Mouse (Mus musculus) myocyte (in vitro differentiated cells): Measurements from ENCODE around the gene Procr. TPM values are rescaled to one million over a fixed set of nuclear protein-coding genes. Genes with fewer than 3 reads are reported as not detected.

ENCODE experiments used
- H3K27me3 ChIP-seq: one replicate; pipeline ENCODE4 v1.6.1; 2011; ENCODE audit not compliant: control insufficient read depth, insufficient read depth, insufficient read length
- H3K36me3 ChIP-seq: one replicate; pipeline ENCODE4 v1.6.1; 2011; ENCODE audit not compliant: control insufficient read depth, insufficient read depth
- H3K4me2 ChIP-seq: one replicate; pipeline ENCODE4 v1.6.1; 2011; ENCODE audit warnings: low read depth, control low read depth
- H3K4me3 ChIP-seq: one replicate; pipeline ENCODE4 v1.5.1; 2011; ENCODE audit warnings: mild to moderate bottlenecking, control low read depth, moderate library complexity
- H3K79me2 ChIP-seq: one replicate; pipeline ENCODE4 v1.6.1; 2011; ENCODE audit not compliant: control insufficient read depth, insufficient read depth
- H3ac ChIP-seq: one replicate; pipeline ENCODE4 v1.6.1; 2011; ENCODE audit not compliant: control insufficient read depth, insufficient read length
- CEBPB ChIP-seq: IDR thresholded peaks from 2 replicates; pipeline ENCODE4 v1.6.1; 2011; ENCODE audit warnings: mild to moderate bottlenecking, moderate library complexity; ENCODE audit not compliant: poor library complexity, insufficient read depth, severe bottlenecking
- E2F4 ChIP-seq: IDR thresholded peaks from one replicate; pipeline ENCODE4 v1.6.1; 2011; ENCODE audit warnings: mild to moderate bottlenecking, control low read depth, moderate library complexity; ENCODE audit not compliant: insufficient read depth
- MAX ChIP-seq: IDR thresholded peaks from one replicate; pipeline ENCODE4 v1.6.1; 2011; ENCODE audit warnings: low read depth, mild to moderate bottlenecking, control low read depth
- MYOD1 ChIP-seq, 3 experiments: IDR thresholded peaks; one replicate each; pipeline ENCODE4 v1.6.1; 2011; ENCODE audit warnings: control low read depth in 2 of 3, low read depth in 2 of 3, mild to moderate bottlenecking in 2 of 3, moderate library complexity in 1 of 3; ENCODE audit not compliant: insufficient read length in 2 of 3, control insufficient read depth in 1 of 3
- MYOG ChIP-seq, 3 experiments: IDR thresholded peaks; one replicate each; pipeline ENCODE4 v1.6.1; 2011; ENCODE audit warnings: control low read depth in 2 of 3, low read depth in 2 of 3, mild to moderate bottlenecking in 2 of 3; ENCODE audit not compliant: insufficient read length in 2 of 3, control insufficient read depth in 1 of 3, insufficient read depth in 1 of 3
- POLR2A ChIP-seq: IDR thresholded peaks from one replicate; pipeline ENCODE4 v1.6.1; 2011; ENCODE audit warnings: low read depth, mild to moderate bottlenecking, control low read depth, moderate library complexity; ENCODE audit not compliant: insufficient read length
- POLR2AphosphoS2 ChIP-seq: IDR thresholded peaks from one replicate; pipeline ENCODE4 v1.6.1; 2011; ENCODE audit warnings: low read depth, control low read depth; ENCODE audit not compliant: insufficient read length
- REST ChIP-seq: IDR thresholded peaks from one replicate; pipeline ENCODE4 v1.6.1; 2011; ENCODE audit warnings: mild to moderate bottlenecking, control low read depth, moderate library complexity; ENCODE audit not compliant: insufficient read depth, insufficient read length
- SRF ChIP-seq: IDR thresholded peaks from one replicate; pipeline ENCODE4 v1.6.1; 2011; ENCODE audit warnings: low read depth; ENCODE audit not compliant: control insufficient read depth, insufficient read length
- TCF12 ChIP-seq: IDR thresholded peaks from one replicate; pipeline ENCODE4 v1.6.1; 2011; ENCODE audit warnings: mild to moderate bottlenecking, control low read depth; ENCODE audit not compliant: poor library complexity, insufficient read depth, severe bottlenecking
- TCF3 ChIP-seq: IDR thresholded peaks from one replicate; pipeline ENCODE4 v1.6.1; 2011; ENCODE audit warnings: low read depth, control low read depth; ENCODE audit not compliant: insufficient read length
- USF1 ChIP-seq: IDR thresholded peaks from one replicate; pipeline ENCODE4 v1.6.1; 2011; ENCODE audit warnings: low read depth, mild to moderate bottlenecking, control low read depth, moderate library complexity
- polyA plus RNA-seq: library from polyadenylated mRNA; unstranded; fragments of >200 nt; fragmentation: generic; extraction: Trizol; gene quantifications from one replicate; pipeline ENCODE4 v1.2.1, GENCODE M21; 2012; ENCODE audit warnings: missing spikeins

Gene Procr
- polyA plus RNA-seq, 1 experiment: 2.7 TPM

DNA sequence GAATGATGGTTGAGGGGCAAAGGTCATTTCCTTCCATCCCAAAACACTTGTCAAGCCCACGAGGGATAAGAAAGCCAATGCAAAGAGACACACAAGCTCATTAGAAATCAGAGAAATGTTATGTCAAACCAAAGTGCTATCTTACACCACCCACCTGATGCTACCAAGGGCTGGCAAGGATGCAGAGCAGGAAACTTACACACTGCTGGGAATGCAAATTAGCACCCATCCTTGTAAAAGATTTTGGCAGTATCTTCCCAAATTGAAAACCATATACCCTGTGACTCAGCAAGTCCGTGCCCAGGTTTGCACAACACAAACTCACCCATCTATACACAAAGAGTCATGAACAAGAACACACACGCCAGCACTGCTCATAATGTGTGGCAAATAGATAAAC, 5.4 kb upstream of the Procr start:
- no peaks in the 10 kb centered on the region for H3K79me2 ChIP-seq
- TF ChIP-seq POLR2AphosphoS2 (no peak), USF1 (no peak), TCF3 (no peak), REST (no peak), SRF (no peak), CEBPB (no peak), TCF12 (no peak), MYOD1 (IDR thresholded peaks at IDR 0.05; ENCODE audit: control insufficient read depth in 1 of 3, insufficient read length in 2 of 3, low read depth in 2 of 3) (no peak), MAX (no peak), MYOG (IDR thresholded peaks at IDR 0.05; ENCODE audit: control insufficient read depth in 1 of 3, insufficient read depth in 1 of 3, insufficient read length in 2 of 3, low read depth in 2 of 3) (no peak), E2F4 (no peak), POLR2A (no peak)
- no peak overlapping the region for H3K4me2 ChIP-seq
- no peaks in the 10 kb centered on the region for H3K27me3 ChIP-seq
- no peak overlapping the region for H3K4me3 ChIP-seq
- no peak overlapping the region for H3ac ChIP-seq
- no peaks in the 10 kb centered on the region for H3K36me3 ChIP-seq

DNA sequence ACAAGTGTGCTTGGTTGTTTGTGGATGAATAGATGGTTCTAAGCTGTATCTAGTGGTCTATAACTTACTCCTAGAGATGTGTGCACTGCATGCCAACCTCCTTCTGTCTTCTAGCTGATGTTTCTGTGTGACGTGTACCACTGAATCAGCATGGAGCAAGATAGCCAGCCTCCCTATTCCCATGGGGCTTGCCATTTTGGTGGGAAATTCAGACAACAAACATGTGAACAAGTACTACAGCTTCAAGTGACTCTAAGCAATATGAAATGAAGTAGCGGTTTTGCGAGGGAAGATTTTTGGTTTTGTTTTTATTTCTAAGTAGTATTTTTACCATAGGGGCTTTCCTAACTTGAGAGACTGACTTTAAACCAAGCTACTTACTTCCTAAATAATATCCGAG, 1.5 kb upstream of the Procr start:
- Histone ChIP-seq H3K36me3 (no peaks in the 10 kb centered on the region), H3K4me3 (no peak overlapping the region), H3ac (no peak overlapping the region), H3K79me2 (no peaks in the 10 kb centered on the region), H3K4me2 (no peak overlapping the region), H3K27me3 (peaks cover 10% of the 10 kb centered on the region)
- TF ChIP-seq POLR2A: no peak
- TF ChIP-seq TCF12: no peak
- TF ChIP-seq TCF3: no peak
- no peak for TF ChIP-seq E2F4
- no peak for TF ChIP-seq SRF
- TF ChIP-seq POLR2AphosphoS2: no peak
- no peak for TF ChIP-seq CEBPB
- TF ChIP-seq MAX: no peak
- TF ChIP-seq MYOG (IDR thresholded peaks at IDR 0.05; ENCODE audit: control insufficient read depth in 1 of 3, insufficient read depth in 1 of 3, insufficient read length in 2 of 3, low read depth in 2 of 3): no peak
- no peak for TF ChIP-seq MYOD1 (IDR thresholded peaks at IDR 0.05; ENCODE audit: control insufficient read depth in 1 of 3, insufficient read length in 2 of 3, low read depth in 2 of 3)
- TF ChIP-seq REST: no peak
- TF ChIP-seq USF1: no peak

DNA sequence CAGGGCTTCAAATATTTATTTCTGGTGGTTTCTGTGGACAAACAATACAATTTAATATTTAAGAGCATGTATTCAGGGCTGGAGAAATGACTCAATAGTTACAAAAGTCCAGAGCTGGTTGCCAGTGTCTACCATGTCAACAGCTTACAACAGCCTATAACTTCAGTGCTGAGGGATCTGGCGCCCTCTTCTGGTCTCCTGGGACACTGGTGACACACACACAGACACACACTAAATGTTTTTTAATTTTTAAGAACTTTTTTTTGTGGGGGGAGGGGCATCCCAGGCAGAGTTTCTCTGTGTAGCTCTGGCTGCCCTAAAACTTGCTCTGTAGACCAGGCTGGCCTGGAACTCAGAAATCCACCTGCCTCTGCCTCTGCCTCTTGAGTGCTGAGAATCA, 4.8 kb downstream of the Procr start:
- Histone ChIP-seq H3K4me2 (no peak overlapping the region), H3K79me2 (no peaks in the 10 kb centered on the region), H3K4me3 (no peak overlapping the region), H3ac (no peak overlapping the region), H3K36me3 (no peaks in the 10 kb centered on the region), H3K27me3 (peaks cover 23% of the 10 kb centered on the region)
- TF ChIP-seq E2F4 (no peak), POLR2A (no peak), MYOD1 (IDR thresholded peaks at IDR 0.05; ENCODE audit: control insufficient read depth in 1 of 3, insufficient read length in 2 of 3, low read depth in 2 of 3) (no peak), MAX (no peak), MYOG (IDR thresholded peaks at IDR 0.05; ENCODE audit: control insufficient read depth in 1 of 3, insufficient read depth in 1 of 3, insufficient read length in 2 of 3, low read depth in 2 of 3) (no peak), POLR2AphosphoS2 (no peak)

DNA sequence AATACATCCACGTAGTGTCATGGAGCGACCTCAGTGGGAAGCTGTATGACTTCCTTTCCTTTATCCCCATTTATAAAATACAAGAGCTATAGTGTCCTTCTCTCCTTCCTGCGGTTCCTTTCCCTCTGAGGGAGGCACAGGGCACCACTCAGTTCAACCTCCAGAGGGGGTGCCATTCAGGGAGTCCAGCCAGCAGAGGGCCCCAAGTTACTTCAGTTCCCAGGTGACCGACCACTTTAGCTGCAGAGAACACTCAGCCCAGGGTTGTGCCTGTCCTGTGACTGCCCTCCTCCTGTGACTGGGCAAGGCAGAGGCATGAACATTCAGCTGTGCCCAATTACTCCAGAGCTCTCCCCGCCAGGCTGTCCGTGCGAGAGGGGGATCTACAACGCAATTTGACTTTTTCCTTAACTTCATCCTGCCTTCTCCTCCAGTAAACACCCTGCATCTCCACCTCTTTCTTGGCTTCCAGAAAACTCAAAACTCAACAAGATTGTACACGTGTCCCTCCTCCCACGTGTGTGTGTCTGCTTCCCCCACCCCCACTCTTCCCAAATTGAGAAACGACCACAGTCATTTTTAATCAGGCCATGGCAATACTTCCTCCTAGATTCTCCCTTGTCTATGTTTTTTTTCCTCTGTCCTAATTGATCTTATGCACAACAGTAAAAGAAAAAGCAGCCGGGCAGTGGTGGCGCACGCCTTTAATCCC, 6.1 kb downstream of the Procr start:
- peaks cover 19% of the 10 kb centered on the region for H3K27me3 ChIP-seq
- H3K79me2 ChIP-seq: no peaks in the 10 kb centered on the region
- H3K4me2 ChIP-seq: no peak overlapping the region
- no peak overlapping the region for H3ac ChIP-seq
- no peak overlapping the region for H3K4me3 ChIP-seq
- H3K36me3 ChIP-seq: no peaks in the 10 kb centered on the region
- TF ChIP-seq SRF (no peak), REST (no peak), MYOD1 (IDR thresholded peaks at IDR 0.05; ENCODE audit: control insufficient read depth in 1 of 3, insufficient read length in 2 of 3, low read depth in 2 of 3) (no peak), TCF12 (no peak), POLR2A (no peak), USF1 (no peak), MYOG (IDR thresholded peaks at IDR 0.05; ENCODE audit: control insufficient read depth in 1 of 3, insufficient read depth in 1 of 3, insufficient read length in 2 of 3, low read depth in 2 of 3) (no peak), E2F4 (no peak), POLR2AphosphoS2 (no peak), MAX (no peak), CEBPB (no peak), TCF3 (no peak)

DNA sequence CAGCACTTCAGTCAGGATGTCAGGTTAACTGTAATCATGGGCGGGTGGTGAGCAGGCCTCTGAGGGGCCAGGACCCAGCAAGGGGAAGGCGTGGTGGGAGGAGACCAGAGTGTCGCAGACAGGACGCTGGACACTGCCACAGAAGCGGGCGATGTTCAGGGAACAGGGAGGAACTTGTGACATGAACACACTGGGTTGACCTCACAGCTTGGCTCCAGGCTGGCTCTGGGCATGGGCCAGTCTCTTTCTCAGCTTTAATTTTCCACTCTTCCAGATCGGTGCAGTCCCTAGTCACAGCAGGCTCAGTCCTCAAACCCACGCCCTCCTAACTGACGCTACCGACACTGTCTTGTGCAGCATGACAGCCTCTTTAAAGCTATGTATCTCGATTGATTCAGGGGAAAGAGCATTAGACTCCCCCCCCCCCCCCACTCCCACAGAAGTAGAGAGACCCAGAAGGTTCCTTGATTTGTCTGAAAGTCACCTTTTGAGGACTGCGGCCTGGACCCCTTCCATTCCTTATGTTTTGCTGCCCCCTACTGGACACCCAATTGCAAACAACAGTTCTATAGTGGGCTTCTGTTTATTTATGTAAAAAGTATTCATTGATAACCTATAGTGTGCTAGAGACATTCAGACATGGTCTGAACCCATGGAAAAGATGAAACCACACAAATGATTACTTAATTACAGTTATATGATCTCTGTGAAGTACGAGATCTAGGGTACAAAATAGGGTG, 13.9 kb downstream of the Procr start:
- H3K4me2 ChIP-seq: no peak overlapping the region
- H3ac ChIP-seq: no peak overlapping the region
- H3K4me3 ChIP-seq: no peak overlapping the region
- H3K27me3 ChIP-seq: peaks cover 17% of the 10 kb centered on the region
- no peaks in the 10 kb centered on the region for H3K79me2 ChIP-seq
- H3K36me3 ChIP-seq: no peaks in the 10 kb centered on the region
- TF ChIP-seq CEBPB (no peak), TCF12 (no peak), POLR2A (no peak), MYOG (IDR thresholded peaks at IDR 0.05; ENCODE audit: control insufficient read depth in 1 of 3, insufficient read depth in 1 of 3, insufficient read length in 2 of 3, low read depth in 2 of 3) (no peak), SRF (no peak), MYOD1 (IDR thresholded peaks at IDR 0.05; ENCODE audit: control insufficient read depth in 1 of 3, insufficient read length in 2 of 3, low read depth in 2 of 3) (no peak), E2F4 (no peak), POLR2AphosphoS2 (no peak), MAX (no peak), TCF3 (no peak), REST (no peak), USF1 (no peak)
